ENCODE assay signal across 8 mouse cellular contexts in genomic region chr13:40859652-40860399, GRCm38 (mm10). TPM values are rescaled to one million over a fixed set of nuclear protein-coding genes. Genes with fewer than 3 reads are reported as not detected.
DNase-seq lines count a peak whose midpoint lies in the region; ATAC-seq and TF ChIP-seq lines count a peak whose summit lies in the region.

TSS of gene Gcnt2 (plus strand) at chr13:40859754.

- 5% methylated on average over 22 of the region's 22 CpGs for WGBS in kidney, adult 2 months
- WGBS in limb, embryonic 12.5 days, result 37% methylated on average over 22 of the region's 22 CpGs
- 65% methylated on average over 22 of the region's 22 CpGs for WGBS in midbrain, embryonic 13.5 days

- peak within 1 kb of the TSS; percentile 89 for H3K27ac ChIP-seq in kidney, adult 2 months (ENCODE audit: insufficient read depth, low read depth, low read length)
- H3K27ac ChIP-seq in limb, embryonic 12.5 days, result 0 out of 2 replicates have a peak within 1 kb of the TSS, but pooled peaks have one; percentile 45
- no peak within 1 kb of the TSS for H3K27ac ChIP-seq in midbrain, embryonic 13.5 days

- peak within 1 kb of the TSS; percentile 48 for H3K4me2 ChIP-seq in limb, embryonic 12.5 days
- peak within 1 kb of the TSS; percentile 22 for H3K4me2 ChIP-seq in midbrain, embryonic 13.5 days (replicated peaks)

- DNase-seq in urinary bladder, adult 18-20 months (ENCODE audit: low spot score in 2 of 2), result peak; percentile 13 to 26
- no peak for DNase-seq in urinary bladder, postnatal 10 days (ENCODE audit: low spot score)
- peak; percentile 94 for DNase-seq in kidney, adult 2 months
- DNase-seq in cerebellum, adult 9-10 months, result no peak

- H3K36me3 ChIP-seq in kidney, adult 2 months (ENCODE audit: control insufficient read depth, insufficient read depth, low read length), result no peaks in the 10 kb centered on the region
- H3K36me3 ChIP-seq in limb, embryonic 12.5 days, result no peaks in the 10 kb centered on the region
- no peaks in the 10 kb centered on the region for H3K36me3 ChIP-seq in midbrain, embryonic 13.5 days

- peak; percentile 23 for TF ChIP-seq POLR2A in kidney, adult 2 months (IDR thresholded peaks at IDR 0.05; ENCODE audit: low read depth, low read length)

- peak; percentile 64 for ATAC-seq in granulocyte monocyte progenitor cell, adult 5-6 weeks (replicated peaks; ENCODE audit: poor library complexity, severe bottlenecking)
- no peak for ATAC-seq in limb, embryonic 12.5 days (ENCODE audit: insufficient number of reproducible peaks, insufficient read depth, low FRiP score, low TSS enrichment, low read depth)
- ATAC-seq in midbrain, embryonic 13.5 days, result no peak; the same call in 1 of the 2 replicates
- ATAC-seq in CD4-positive, CD25-positive, alpha-beta regulatory T cell, adult 4 months, result no peak

- no peak for TF ChIP-seq CTCF in kidney, adult 2 months (conservative IDR thresholded peaks at IDR 0.05; ENCODE audit: insufficient read depth, insufficient read length, low read depth, low read length)

- H3K9me3 ChIP-seq in limb, embryonic 12.5 days, result no peaks in the 10 kb centered on the region
- H3K9me3 ChIP-seq in midbrain, embryonic 13.5 days, result no peaks in the 10 kb centered on the region

- H3K9ac ChIP-seq in limb, embryonic 12.5 days (replicated peaks), result 0 out of 2 replicates have a peak within 1 kb of the TSS, but pooled peaks have one; percentile 23
- no peak within 1 kb of the TSS for H3K9ac ChIP-seq in midbrain, embryonic 13.5 days (replicated peaks)

- H3K27me3 ChIP-seq in kidney, adult 2 months (replicated peaks; ENCODE audit: control insufficient read depth, insufficient read depth, low read length), result no peaks in the 10 kb centered on the region
- H3K27me3 ChIP-seq in limb, embryonic 12.5 days, result no peaks in the 10 kb centered on the region
- no peaks in the 10 kb centered on the region for H3K27me3 ChIP-seq in midbrain, embryonic 13.5 days

- peaks cover 30% of the 10 kb centered on the region for H3K4me1 ChIP-seq in kidney, adult 2 months (ENCODE audit: control insufficient read depth, insufficient read depth, low read length)
- H3K4me1 ChIP-seq in limb, embryonic 12.5 days (replicated peaks), result peaks cover 14% of the 10 kb centered on the region
- no peaks in the 10 kb centered on the region for H3K4me1 ChIP-seq in midbrain, embryonic 13.5 days (replicated peaks)

- H3K4me3 ChIP-seq in kidney, adult 2 months (ENCODE audit: insufficient read depth, low read depth, low read length), result peak within 1 kb of the TSS; percentile 85
- H3K4me3 ChIP-seq in limb, embryonic 12.5 days (replicated peaks), result peak within 1 kb of the TSS; percentile 18; the same call in 1 of the 2 replicates
- no peak within 1 kb of the TSS; the same call in 1 of the 2 replicates for H3K4me3 ChIP-seq in midbrain, embryonic 13.5 days (replicated peaks)

RNA-seq across cellular contexts. Expression of gene Gcnt2, which starts in this region (rescaled TPM):
- total RNA-seq in granulocyte monocyte progenitor cell, adult 5-6 weeks (2014; fragmentation: Nextera tagmentation), result 14.8 and 36.7 TPM in 2 replicates
- total RNA-seq in granulocyte monocyte progenitor cell, adult 5-6 weeks (2017), result 8.4 and 8.9 TPM in 2 replicates
- polyA plus RNA-seq in kidney, adult 2 months (2012; rRNA removed), result 8.4 and 9.2 TPM in 2 replicates
- polyA plus RNA-seq in limb, embryonic 12.5 days (2016; fragmentation: Nextera tagmentation; extraction: Ambion mirVana), result 2.1 and 2.2 TPM in 2 replicates
- polyA plus RNA-seq in midbrain, embryonic 13.5 days (2015; fragmentation: Nextera tagmentation; extraction: Ambion mirVana), result 3.6 TPM in 2 replicates
- under 1 TPM; 0.20 to 0.39 TPM for polyA plus RNA-seq in CD4-positive, CD25-positive, alpha-beta regulatory T cell, adult 4 months (2017; shearing (Covaris generic))

Comparison
In these comparisons a context has a peak if more than half of its experiments do, and no peak if none do; other contexts are left out.
1. DNase-seq: peak in urinary bladder, adult 18-20 months (2 of 2) and kidney, adult 2 months (single experiment); none in urinary bladder, postnatal 10 days (single experiment) and cerebellum, adult 9-10 months (single experiment).